Mouse (Mus musculus) ZHBTc4 (cell line): Measurements from ENCODE around the gene Spock3.

Experiments used
- DNase-seq: peaks from one replicate; pipeline ENCODE4 v3.0.0-alpha.2; 2011; ENCODE audit warnings: low read depth, low spot score

Gene Spock3

GRCm38 (mm10) chr8:62950709-62951108 is at the start of gene Spock3:
TSS of gene Spock3 (plus strand) at chr8:62951009.
- no peak for DNase-seq

- DNase-seq = peak; percentile 62
Measured at GRCm38 (mm10) chr8:62951173-62952134, 645 bp downstream of the Spock3 start.

- DNase-seq = no peak
Measured at GRCm38 (mm10) chr8:62952481-62952880, 1.7 kb downstream of the Spock3 start.

GRCm38 (mm10) chr8:62962608-62963007 is 11.8 kb downstream of the Spock3 start:
- no peak for DNase-seq

DNA sequence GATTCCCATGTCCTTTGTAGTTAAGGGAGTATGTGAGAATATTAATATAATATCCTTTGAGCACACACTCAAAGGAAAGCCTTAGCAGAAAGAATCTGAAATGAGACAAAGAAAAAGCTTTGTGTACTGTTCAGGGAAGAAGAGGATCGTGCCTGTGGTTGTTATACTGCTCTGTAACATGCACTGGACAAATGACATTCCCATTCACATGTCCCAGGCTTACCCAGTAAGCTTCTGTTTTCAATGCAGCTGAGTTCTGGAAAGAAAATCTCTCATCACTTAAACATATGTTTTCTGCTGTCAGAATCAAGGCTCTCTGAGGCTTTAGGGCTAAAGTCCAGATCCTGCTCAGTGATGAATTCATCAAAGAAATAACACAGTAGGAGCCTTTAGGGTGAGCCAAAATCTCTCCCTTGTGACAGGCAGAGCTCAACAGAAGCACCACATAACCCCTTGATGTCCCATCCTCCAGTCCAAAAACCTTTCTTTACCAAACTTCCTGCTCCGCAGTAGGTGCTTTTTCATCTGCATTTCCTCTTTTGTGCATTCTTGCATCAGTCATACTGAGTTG is 19.1 kb downstream of the Spock3 start:
- no peak for DNase-seq

GRCm38 (mm10) chr8:63088984-63089383 is 138.2 kb downstream of the Spock3 start:
- no peak for DNase-seq

GRCm38 (mm10) chr8:63098200-63098599 is 147.4 kb downstream of the Spock3 start:
- DNase-seq = no peak

GRCm38 (mm10) chr8:63109761-63110160 is 159.0 kb downstream of the Spock3 start:
- DNase-seq = no peak

DNA sequence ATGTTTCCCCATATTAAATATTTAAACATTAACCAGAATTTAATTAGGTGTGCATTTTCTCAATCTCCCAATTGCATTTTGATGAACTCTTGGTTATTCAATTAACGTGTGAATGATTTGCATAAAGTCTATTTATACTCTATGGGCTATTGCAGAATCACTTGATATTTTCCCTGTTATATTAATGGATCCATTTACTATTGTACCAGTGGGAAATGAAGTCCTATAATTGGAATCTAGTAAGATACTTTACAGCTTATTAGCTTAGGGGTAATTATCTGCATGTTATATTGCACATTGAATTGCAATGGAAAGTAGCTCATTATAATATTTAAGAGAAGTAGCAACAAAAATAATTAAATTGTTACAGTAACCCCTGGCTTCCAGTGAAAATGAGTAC is 162.1 kb downstream of the Spock3 start:
- no peak for DNase-seq

GRCm38 (mm10) chr8:63120508-63120907 is 169.7 kb downstream of the Spock3 start:
- no peak for DNase-seq

GRCm38 (mm10) chr8:63135406-63135805 is 184.6 kb downstream of the Spock3 start:
- no peak for DNase-seq

DNA sequence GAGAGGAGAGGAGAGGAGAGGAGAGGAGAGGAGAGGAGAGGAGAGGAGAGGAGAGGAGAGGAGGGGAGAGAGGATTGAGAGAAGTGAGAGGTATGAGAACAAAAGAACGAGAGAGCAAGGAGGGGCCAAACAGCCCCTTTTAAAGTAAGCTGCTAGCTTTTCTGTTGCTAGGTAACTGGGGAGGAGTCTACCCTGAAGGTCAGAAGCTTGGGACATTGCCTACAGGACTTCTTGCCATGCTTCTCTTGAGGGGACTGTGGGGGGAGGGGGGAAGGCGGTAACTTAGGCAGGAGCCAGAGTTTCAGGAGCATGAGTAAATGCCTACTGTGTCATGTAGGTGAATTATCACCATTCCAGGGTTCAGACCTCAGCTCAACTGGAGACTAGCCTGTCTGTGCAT is 213.1 kb downstream of the Spock3 start:
- peak; percentile 13 for DNase-seq

- DNase-seq = no peak
Measured at GRCm38 (mm10) chr8:63165326-63165725, 214.5 kb downstream of the Spock3 start.

DNA sequence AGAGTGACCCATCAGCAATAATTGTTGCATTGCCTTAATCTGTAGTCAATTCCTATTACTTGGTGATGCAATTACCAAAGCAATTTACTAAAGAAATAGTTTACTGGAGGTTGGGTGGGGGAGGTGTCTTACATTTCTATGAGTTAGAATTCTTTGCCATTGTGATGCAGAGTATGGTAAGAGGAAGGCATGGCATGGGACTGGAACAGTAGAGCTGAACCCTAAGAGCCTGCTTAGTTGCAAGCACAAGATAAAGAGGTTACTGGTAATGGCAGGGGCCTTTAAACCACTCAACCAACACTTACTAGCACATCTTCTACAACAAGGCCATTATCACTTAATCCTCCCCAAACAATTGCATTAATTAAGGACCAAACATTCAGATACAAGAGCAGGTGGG is 219.1 kb downstream of the Spock3 start:
- DNase-seq = peak; percentile 20

GRCm38 (mm10) chr8:63181272-63181671 is 230.5 kb downstream of the Spock3 start:
- DNase-seq = no peak

DNA sequence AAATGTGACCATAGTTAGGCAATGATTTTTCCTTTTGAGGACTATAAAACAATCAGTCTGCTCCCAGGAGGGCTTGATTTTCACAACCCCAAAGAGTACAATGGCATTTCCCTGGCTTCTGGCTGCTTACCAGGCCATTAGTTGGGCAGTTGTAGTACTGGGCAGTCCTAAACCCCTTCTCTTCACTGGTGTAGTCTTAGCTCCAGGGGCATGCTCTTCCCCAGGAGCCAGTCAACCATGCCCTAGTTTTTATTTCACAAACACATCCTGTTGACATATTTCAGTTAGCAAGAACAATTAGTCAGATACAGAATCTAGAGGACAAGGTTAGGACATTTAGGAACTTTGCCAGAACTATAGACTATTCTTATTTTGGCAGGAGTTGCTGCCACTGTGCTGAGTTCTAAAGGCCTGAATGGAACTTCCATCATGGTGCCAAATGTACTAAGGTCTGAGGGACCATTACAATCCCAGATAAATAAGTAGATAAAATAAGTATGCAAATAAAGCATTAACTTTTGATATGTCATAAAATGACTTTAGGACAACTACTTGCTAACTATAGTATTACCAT is 308.1 kb downstream of the Spock3 start:
- no peak for DNase-seq

DNA sequence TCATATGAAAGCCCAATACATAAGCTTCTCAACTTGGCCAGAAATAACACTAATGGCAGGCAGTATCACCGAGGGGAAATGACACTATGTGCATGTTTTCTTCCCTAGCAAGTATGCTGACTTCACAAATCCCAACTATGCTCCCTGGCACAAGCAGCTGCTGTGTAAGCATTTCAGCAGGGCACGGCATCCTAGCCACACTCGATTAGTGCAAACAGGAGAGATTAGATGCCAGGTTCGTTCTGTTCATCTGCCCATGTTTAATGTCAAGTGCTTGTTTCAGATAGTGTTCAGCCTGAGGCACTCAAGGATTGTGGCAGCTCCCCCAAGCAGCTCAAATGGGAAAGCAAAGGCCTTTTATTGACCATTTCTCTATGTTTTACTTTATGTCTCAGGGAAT is 311.7 kb downstream of the Spock3 start:
- DNase-seq = no peak

GRCm38 (mm10) chr8:63335366-63335765 is 384.6 kb downstream of the Spock3 start:
- no peak for DNase-seq

DNA sequence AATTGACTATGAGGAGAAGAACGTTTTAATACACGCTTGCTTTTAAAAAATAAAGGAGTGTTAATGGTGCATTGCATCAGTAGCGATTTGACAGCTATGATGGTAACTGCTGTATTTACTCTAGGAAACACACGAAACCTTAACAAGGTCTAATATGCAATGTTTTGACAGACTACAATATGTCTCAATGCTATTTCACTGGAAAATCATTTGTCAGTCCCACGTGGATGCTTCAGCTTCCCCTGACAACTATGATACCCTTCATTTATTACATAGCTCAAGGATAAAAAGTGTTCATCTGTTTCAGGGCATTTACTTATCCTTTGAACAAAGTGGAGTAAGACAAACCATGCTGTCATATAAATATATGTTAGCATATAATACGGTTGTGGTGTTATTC is 417.8 kb downstream of the Spock3 start:
- DNase-seq = no peak

GRCm38 (mm10) chr8:63397659-63398058 is 446.9 kb downstream of the Spock3 start:
- DNase-seq = no peak
